Mouse (Mus musculus): ENCODE data around the gene AC161166.1. TPM values are rescaled to one million over a fixed set of nuclear protein-coding genes. Genes with fewer than 3 reads are reported as not detected.

AC161166.1 gene
- polyA plus RNA-seq, 1 experiment from 2014 or later: not detected

- Histone ChIP-seq H3K4me2 (ENCODE audit: low read depth, low read length) (peak overlapping the region; percentile 91), H3K36me3 (replicated peaks; ENCODE audit: insufficient read depth, low read length) (0 out of 2 replicates have a peak, but pooled peaks cover 2% of the 10 kb centered on the region), H3K9ac (replicated peaks) (peak overlapping the region; percentile 85), H3K4me1 (ENCODE audit: insufficient read depth) (peaks cover 15% of the 10 kb centered on the region), H3K27me3 (ENCODE audit: insufficient read depth, low read length) (no peaks in the 10 kb centered on the region), H3K4me3 (ENCODE audit: low read depth, low read length) (peak overlapping the region; percentile 81), H3K9me3 (ENCODE audit: low read length) (0 out of 2 replicates have a peak, but pooled peaks cover 3% of the 10 kb centered on the region), H3K27ac (ENCODE audit: low read depth) (peak overlapping the region; percentile 74)
- WGBS (ENCODE audit: insufficient replicate concordance): under 1% methylated on average over 57 of the region's 57 CpGs
- ATAC-seq: peak; percentile 100
- DNase-seq: peak; percentile 99
- TF ChIP-seq EP300 (IDR thresholded peaks at IDR 0.05; ENCODE audit: low read depth) (no peak), CTCF (IDR thresholded peaks at IDR 0.05; ENCODE audit: low read depth) (no peak)
Observed at GRCm38 (mm10) chr7:24546634-24547389, 34.6 kb upstream of the AC161166.1 start.

- 0 out of 2 replicates have a peak, but pooled peaks cover 2% of the 10 kb centered on the region for H3K36me3 ChIP-seq (replicated peaks; ENCODE audit: insufficient read depth, low read length)
- H3K4me2 ChIP-seq (ENCODE audit: low read depth, low read length): peak within 1 kb of the TSS; percentile 91
- DNase-seq (no peak), ATAC-seq (peak; percentile 0; the same call in 1 of the 2 replicates)
- peak within 1 kb of the TSS; percentile 81 for H3K4me3 ChIP-seq (ENCODE audit: low read depth, low read length)
- H3K27ac ChIP-seq (ENCODE audit: low read depth): peak within 1 kb of the TSS; percentile 74
- peaks cover 15% of the 10 kb centered on the region for H3K4me1 ChIP-seq (ENCODE audit: insufficient read depth)
- H3K9ac ChIP-seq (replicated peaks): peak within 1 kb of the TSS; percentile 85
- 0 out of 2 replicates have a peak, but pooled peaks cover 3% of the 10 kb centered on the region for H3K9me3 ChIP-seq (ENCODE audit: low read length)
- 39% methylated on average over 13 of the region's 13 CpGs for WGBS (ENCODE audit: insufficient replicate concordance)
- no peaks in the 10 kb centered on the region for H3K27me3 ChIP-seq (ENCODE audit: insufficient read depth, low read length)
- TF ChIP-seq EP300 (IDR thresholded peaks at IDR 0.05; ENCODE audit: low read depth) (no peak), CTCF (IDR thresholded peaks at IDR 0.05; ENCODE audit: low read depth) (no peak)
Observed at GRCm38 (mm10) chr7:24546068-24546614, 33.9 kb upstream of the AC161166.1 start, which contains the start of the genes Pinlyp and Xrcc1. TSS of gene Pinlyp (minus strand) at chr7:24546118. TSS of gene Xrcc1 (plus strand) at chr7:24546289.

- no peak overlapping the region for H3K4me2 ChIP-seq (ENCODE audit: low read depth, low read length)
- no peak overlapping the region for H3K9ac ChIP-seq (replicated peaks)
- DNase-seq (no peak), ATAC-seq (no peak)
- H3K9me3 ChIP-seq (ENCODE audit: low read length): 0 out of 2 replicates have a peak, but pooled peaks cover 3% of the 10 kb centered on the region
- H3K27ac ChIP-seq (ENCODE audit: low read depth): no peak overlapping the region
- no peak overlapping the region for H3K4me3 ChIP-seq (ENCODE audit: low read depth, low read length)
- H3K36me3 ChIP-seq (replicated peaks; ENCODE audit: insufficient read depth, low read length): 0 out of 2 replicates have a peak, but pooled peaks cover 2% of the 10 kb centered on the region
- WGBS (ENCODE audit: insufficient replicate concordance): 66% methylated on average over 2 of the region's 2 CpGs
- H3K4me1 ChIP-seq (ENCODE audit: insufficient read depth): peaks cover 13% of the 10 kb centered on the region
- TF ChIP-seq CTCF (IDR thresholded peaks at IDR 0.05; ENCODE audit: low read depth): peak; percentile 47
- no peak for TF ChIP-seq EP300 (IDR thresholded peaks at IDR 0.05; ENCODE audit: low read depth)
- no peaks in the 10 kb centered on the region for H3K27me3 ChIP-seq (ENCODE audit: insufficient read depth, low read length)
Observed at GRCm38 (mm10) chr7:24544506-24544905, 32.3 kb upstream of the AC161166.1 start.

GRCm38 (mm10) chr7:24539686-24540085 lies 27.4 kb upstream of the AC161166.1 start:
- no peak for TF ChIP-seq EP300 (IDR thresholded peaks at IDR 0.05; ENCODE audit: low read depth)
- no peak for TF ChIP-seq CTCF (IDR thresholded peaks at IDR 0.05; ENCODE audit: low read depth)
- Histone ChIP-seq H3K27me3 (ENCODE audit: insufficient read depth, low read length) (no peaks in the 10 kb centered on the region), H3K4me3 (ENCODE audit: low read depth, low read length) (no peak overlapping the region), H3K4me2 (ENCODE audit: low read depth, low read length) (no peak overlapping the region), H3K4me1 (ENCODE audit: insufficient read depth) (peaks cover 5% of the 10 kb centered on the region; the same call in 1 of the 2 replicates), H3K27ac (ENCODE audit: low read depth) (no peak overlapping the region), H3K9ac (replicated peaks) (no peak overlapping the region), H3K9me3 (ENCODE audit: low read length) (0 out of 2 replicates have a peak, but pooled peaks cover 3% of the 10 kb centered on the region), H3K36me3 (replicated peaks; ENCODE audit: insufficient read depth, low read length) (peaks cover 7% of the 10 kb centered on the region; the same call in 1 of the 2 replicates)
- ATAC-seq (no peak), DNase-seq (no peak)
- WGBS (ENCODE audit: insufficient replicate concordance): 82% methylated on average over 4 of the region's 4 CpGs

- TF ChIP-seq EP300 (IDR thresholded peaks at IDR 0.05; ENCODE audit: low read depth): no peak
- TF ChIP-seq CTCF (IDR thresholded peaks at IDR 0.05; ENCODE audit: low read depth): no peak
Observed at GRCm38 (mm10) chr7:24538701-24539100, 26.4 kb upstream of the AC161166.1 start.

GRCm38 (mm10) chr7:24538154-24538553 lies 25.9 kb upstream of the AC161166.1 start:
- TF ChIP-seq CTCF (IDR thresholded peaks at IDR 0.05; ENCODE audit: low read depth): 0 out of 2 replicates have a peak, but pooled peaks have one; percentile 4
- no peak for TF ChIP-seq EP300 (IDR thresholded peaks at IDR 0.05; ENCODE audit: low read depth)
- peaks cover 22% of the 10 kb centered on the region for H3K36me3 ChIP-seq (replicated peaks; ENCODE audit: insufficient read depth, low read length)
- 37% methylated on average over 5 of the region's 5 CpGs for WGBS (ENCODE audit: insufficient replicate concordance)
- no peak for DNase-seq
- no peak overlapping the region for H3K27ac ChIP-seq (ENCODE audit: low read depth)
- no peaks in the 10 kb centered on the region for H3K27me3 ChIP-seq (ENCODE audit: insufficient read depth, low read length)
- no peak for ATAC-seq
- H3K4me1 ChIP-seq (ENCODE audit: insufficient read depth): peaks cover 5% of the 10 kb centered on the region; the same call in 1 of the 2 replicates
- H3K9me3 ChIP-seq (ENCODE audit: low read length): no peaks in the 10 kb centered on the region
- no peak overlapping the region for H3K4me2 ChIP-seq (ENCODE audit: low read depth, low read length)
- H3K4me3 ChIP-seq (ENCODE audit: low read depth, low read length): no peak overlapping the region
- no peak overlapping the region for H3K9ac ChIP-seq (replicated peaks)

More at GRCm38 (mm10) chr7:24538701-24539100, 26.4 kb upstream of the AC161166.1 start:
- no peaks in the 10 kb centered on the region for H3K27me3 ChIP-seq (ENCODE audit: insufficient read depth, low read length)
- no peak overlapping the region for H3K4me3 ChIP-seq (ENCODE audit: low read depth, low read length)
- H3K27ac ChIP-seq (ENCODE audit: low read depth): no peak overlapping the region
- no peak overlapping the region for H3K4me2 ChIP-seq (ENCODE audit: low read depth, low read length)
- no peaks in the 10 kb centered on the region for H3K9me3 ChIP-seq (ENCODE audit: low read length)
- H3K9ac ChIP-seq (replicated peaks): no peak overlapping the region
- WGBS (ENCODE audit: insufficient replicate concordance): 46% methylated on average over 5 of the region's 5 CpGs
- H3K4me1 ChIP-seq (ENCODE audit: insufficient read depth): peaks cover 5% of the 10 kb centered on the region; the same call in 1 of the 2 replicates
- ATAC-seq: no peak; the same call in 1 of the 2 replicates
- H3K36me3 ChIP-seq (replicated peaks; ENCODE audit: insufficient read depth, low read length): peaks cover 17% of the 10 kb centered on the region
- DNase-seq: no peak

All from liver, postnatal 0 days (tissue).